Mouse (Mus musculus): ENCODE measurements around the gene Rtel1.

- TF ChIP-seq CTCF (IDR thresholded peaks at IDR 0.05; ENCODE audit: borderline replicate concordance, insufficient read depth, low read length): no peak
- no peak for TF ChIP-seq POLR2A (IDR thresholded peaks at IDR 0.05; ENCODE audit: low read depth, low read length)
Observed at GRCm38 (mm10) chr2:181391541-181391940, 72.0 kb downstream of the Rtel1 start.
